Mouse (Mus musculus) limb, embryonic 10.5 days (tissue): Measurements from ENCODE around the gene Gm36079. TPM values are rescaled to one million over a fixed set of nuclear protein-coding genes. Genes with fewer than 3 reads are reported as not detected.
A peak's percentile ranks its signal among the peaks of the same experiment; 100 is the strongest.
"Not testable (repeated sequence)": the region's sequence is repeated elsewhere in the genome, so short reads cannot be mapped to it uniquely, and the experiment has no call there.

Source experiments
- DNase-seq: peaks from one replicate; pipeline ENCODE4 v3.0.0-alpha.2; 2017; ENCODE audit warnings: low spot score
- H3K27ac ChIP-seq: fragments of 300-500 bp; sonication (generic); 2 replicates; pipeline ENCODE4 v1.5.1; 2016; ENCODE audit warnings: mild to moderate bottlenecking
- H3K27me3 ChIP-seq: fragments of 300-500 bp; sonication (generic); 2 replicates; pipeline ENCODE4 v1.6.1; 2016; ENCODE audit warnings: low read depth, mild to moderate bottlenecking; ENCODE audit not compliant: poor library complexity, severe bottlenecking
- H3K36me3 ChIP-seq: fragments of 300-500 bp; sonication (generic); 2 replicates; pipeline ENCODE4 v1.6.1; 2016; ENCODE audit warnings: mild to moderate bottlenecking, moderate library complexity
- H3K4me1 ChIP-seq: fragments of 300-500 bp; sonication (generic); 2 replicates; pipeline ENCODE4 v1.6.1; 2016
- H3K4me3 ChIP-seq: fragments of 300-500 bp; sonication (generic); 2 replicates; pipeline ENCODE4 v1.5.1; 2016; ENCODE audit warnings: mild to moderate bottlenecking, moderate library complexity
- H3K9me3 ChIP-seq: fragments of 300-500 bp; sonication (generic); replicated peaks from 2 replicates; pipeline ENCODE4 v1.6.1; 2016; ENCODE audit warnings: mild to moderate bottlenecking
- WGBS: fragments of 180-500 bp; shearing (Covaris S2); methylation state at CpG from one replicate; pipeline ENCODE4 v1.1.7; 2016; 5-methylcytosine and 5-hydroxymethylcytosine counted together
- polyA plus RNA-seq: library from polyadenylated mRNA; unstranded; fragments of >200 nt; fragmentation: Nextera tagmentation; extraction: Ambion mirVana; gene quantifications from 2 replicates; pipeline ENCODE4 v1.2.1, GENCODE M21; 2016

Gm36079 gene
- not detected in 2 replicates for polyA plus RNA-seq

DNA sequence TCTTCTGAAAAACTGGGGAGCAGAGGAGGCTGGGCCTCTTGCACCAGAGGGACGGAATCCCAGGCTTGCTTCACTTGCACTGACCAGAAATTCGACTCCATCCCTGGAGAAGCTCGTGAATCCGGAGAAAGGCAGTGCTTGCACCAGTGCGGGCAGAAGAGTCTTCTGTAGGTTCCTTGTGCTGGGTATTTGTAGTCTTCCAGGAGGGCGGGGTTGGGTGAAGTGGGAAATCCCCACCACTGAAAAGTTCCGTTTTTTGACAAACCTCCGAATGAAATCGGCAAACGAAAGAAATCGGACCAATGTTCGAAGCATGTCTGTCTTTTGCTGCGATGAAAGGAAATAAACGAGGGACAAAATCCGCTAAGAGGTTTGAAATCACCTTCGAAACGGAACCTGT, at the start of gene Gm36079:
Gene Gm36079 (minus strand): TSS at position 101 of the 400 bp plus-strand sequence.
- H3K36me3 ChIP-seq, H3K4me1 ChIP-seq, H3K4me3 ChIP-seq, DNase-seq, H3K27ac ChIP-seq, H3K9me3 ChIP-seq: not testable (repeated sequence)
- 0% methylated on average over 6 of the region's 17 CpGs for WGBS
- H3K27me3 ChIP-seq: peaks cover 26% of the 10 kb centered on the region

DNA sequence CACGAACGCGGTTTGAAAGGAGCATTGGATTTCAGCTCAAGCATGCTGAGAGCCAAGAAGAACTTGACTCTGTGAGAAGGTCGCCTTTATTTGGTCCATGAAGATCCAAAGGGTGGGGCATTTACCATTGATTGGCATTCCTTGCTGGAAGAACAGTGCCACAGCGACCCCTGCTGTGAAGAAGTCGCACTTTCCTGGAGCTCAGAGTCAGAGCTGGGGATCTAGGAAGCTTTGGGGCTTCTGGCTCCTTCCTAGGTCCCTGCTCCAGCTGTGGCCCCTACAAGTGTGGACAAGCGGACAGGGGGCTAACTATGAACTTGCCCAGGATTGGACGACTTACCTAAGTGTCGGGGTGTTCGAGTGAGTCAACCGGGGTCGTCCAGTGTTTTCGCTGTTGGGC, 44.1 kb upstream of the Gm36079 start:
- H3K36me3 ChIP-seq, H3K27me3 ChIP-seq, H3K4me3 ChIP-seq, H3K4me1 ChIP-seq, H3K27ac ChIP-seq, H3K9me3 ChIP-seq, DNase-seq: not testable (repeated sequence)
- no CpG with 5 or more reads among the region's 13 CpGs for WGBS

DNA sequence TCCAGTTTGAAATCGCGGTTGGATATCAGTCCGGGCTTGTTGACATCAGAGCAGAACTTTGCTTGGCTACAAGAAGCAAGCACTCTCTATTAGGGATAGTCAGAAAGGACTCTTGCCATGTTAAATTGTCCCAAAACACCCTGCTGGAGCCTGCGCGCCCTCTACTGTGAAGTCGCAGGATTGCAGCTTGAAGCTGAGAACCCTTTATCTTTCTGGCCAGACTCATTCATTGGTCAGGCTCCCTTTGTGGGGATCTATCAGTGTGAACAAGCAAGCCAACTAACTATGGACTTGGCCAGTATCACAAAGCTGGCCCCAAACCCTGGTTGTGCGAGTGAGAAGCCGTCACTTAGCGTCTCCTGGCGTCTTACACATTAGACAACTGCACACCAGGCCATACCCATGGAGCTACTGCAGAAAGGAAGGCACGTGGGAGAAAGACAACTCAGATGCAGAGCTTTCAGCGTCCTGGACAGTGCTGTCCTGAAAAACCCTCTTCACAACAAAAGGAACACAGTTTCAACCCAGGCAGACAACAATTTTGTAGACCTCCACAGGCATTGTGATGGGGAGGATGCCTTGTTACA, 43.3 kb upstream of the Gm36079 start:
- DNase-seq, H3K27me3 ChIP-seq, H3K4me3 ChIP-seq, H3K9me3 ChIP-seq, H3K27ac ChIP-seq, H3K4me1 ChIP-seq, H3K36me3 ChIP-seq: not testable (repeated sequence)
- WGBS: no CpG with 5 or more reads among the region's 12 CpGs

DNA sequence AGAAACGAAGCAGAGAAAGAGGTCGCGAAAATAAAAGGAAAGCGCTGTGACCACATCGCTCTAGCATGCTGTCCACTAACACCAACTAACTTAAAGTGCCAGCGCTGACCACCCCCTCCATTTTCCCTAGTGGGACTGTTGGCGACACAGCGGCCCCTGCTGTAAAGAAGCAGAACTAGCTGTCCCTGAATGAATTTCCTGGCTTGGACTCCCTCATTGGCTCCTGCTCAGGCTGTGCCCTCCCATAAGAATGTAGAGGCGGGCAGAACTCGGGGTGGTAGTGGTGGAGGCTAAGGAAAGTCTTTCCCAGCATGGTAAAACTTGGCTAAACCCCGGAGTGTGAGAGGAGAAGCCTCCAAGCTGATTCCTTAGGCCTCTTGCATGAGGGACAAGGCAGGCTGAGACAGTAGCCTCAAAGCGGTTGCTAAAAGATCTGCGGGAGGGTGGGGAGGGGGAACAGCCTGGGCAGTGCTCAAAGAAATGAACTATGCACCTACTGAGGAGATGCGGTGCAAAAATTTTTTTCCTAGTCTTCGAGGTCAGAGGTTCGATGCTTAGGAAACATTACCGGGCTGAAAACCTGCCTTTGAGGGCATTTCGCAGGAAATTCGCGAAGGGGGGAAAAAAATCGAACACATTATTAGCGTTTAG, 36.8 kb upstream of the Gm36079 start:
- H3K4me3 ChIP-seq, H3K9me3 ChIP-seq, DNase-seq, H3K27ac ChIP-seq, H3K36me3 ChIP-seq, H3K4me1 ChIP-seq, H3K27me3 ChIP-seq: not testable (repeated sequence)
- no CpG with 5 or more reads among the region's 22 CpGs for WGBS

DNA sequence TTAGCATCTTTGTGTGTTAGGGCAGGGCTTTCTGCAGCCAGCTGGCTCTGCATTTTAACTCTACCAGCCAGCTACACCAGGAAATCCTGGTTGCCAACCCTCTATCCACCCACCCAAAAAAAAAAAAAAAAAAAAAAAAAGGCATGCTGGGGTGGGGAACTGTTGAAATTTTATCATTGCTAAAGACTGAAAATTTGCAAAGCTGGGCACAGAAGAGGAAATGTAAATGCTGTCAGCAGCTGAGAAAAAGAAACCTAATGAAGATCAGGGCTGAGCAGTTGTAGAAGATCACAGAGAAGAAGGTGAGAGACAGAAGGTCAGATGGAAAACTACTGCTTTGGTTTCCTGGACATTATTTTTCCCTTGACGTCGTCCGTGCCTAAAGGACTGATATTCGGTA, 36.1 kb upstream of the Gm36079 start:
- H3K36me3 ChIP-seq, H3K4me1 ChIP-seq, DNase-seq, H3K4me3 ChIP-seq, H3K27me3 ChIP-seq, H3K27ac ChIP-seq, H3K9me3 ChIP-seq: not testable (repeated sequence)
- WGBS: no CpG with 5 or more reads among the region's 4 CpGs

- H3K27me3 ChIP-seq: not testable (repeated sequence)
Observed at GRCm38 (mm10) chr13:120052085-120052484, 25.3 kb upstream of the Gm36079 start, which contains the start of gene Gm21188. Gm21188 (minus strand) TSS chr13:120052194.

DNA sequence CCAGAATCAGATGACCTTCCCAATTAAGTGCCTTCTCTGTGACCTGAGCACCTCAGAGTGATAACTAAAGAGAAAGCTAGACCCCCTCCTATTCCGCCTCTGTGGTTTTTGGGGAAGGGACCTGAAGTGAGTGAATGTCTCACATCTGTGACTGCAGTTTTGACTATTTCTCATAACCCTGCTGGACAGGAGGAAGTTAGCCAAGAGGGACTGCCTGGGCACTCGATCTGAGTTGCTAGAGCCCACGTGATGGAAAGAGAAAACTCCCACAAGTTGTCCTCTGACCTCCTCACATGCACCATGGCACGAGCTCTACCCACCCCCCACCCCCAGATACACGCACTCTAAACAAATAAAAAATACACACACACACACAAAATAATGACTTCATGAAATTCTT, 21.8 kb upstream of the Gm36079 start:
- not testable (repeated sequence) for H3K4me1 ChIP-seq, H3K27me3 ChIP-seq, H3K4me3 ChIP-seq, H3K27ac ChIP-seq, DNase-seq, H3K9me3 ChIP-seq, H3K36me3 ChIP-seq
- WGBS: no CpG with 5 or more reads among the region's 5 CpGs

More at GRCm38 (mm10) chr13:120052085-120052484, 25.3 kb upstream of the Gm36079 start, which contains the start of gene Gm21188:
- not testable (repeated sequence) for H3K36me3 ChIP-seq, H3K4me1 ChIP-seq, DNase-seq, H3K9me3 ChIP-seq, H3K27ac ChIP-seq, H3K4me3 ChIP-seq

DNA sequence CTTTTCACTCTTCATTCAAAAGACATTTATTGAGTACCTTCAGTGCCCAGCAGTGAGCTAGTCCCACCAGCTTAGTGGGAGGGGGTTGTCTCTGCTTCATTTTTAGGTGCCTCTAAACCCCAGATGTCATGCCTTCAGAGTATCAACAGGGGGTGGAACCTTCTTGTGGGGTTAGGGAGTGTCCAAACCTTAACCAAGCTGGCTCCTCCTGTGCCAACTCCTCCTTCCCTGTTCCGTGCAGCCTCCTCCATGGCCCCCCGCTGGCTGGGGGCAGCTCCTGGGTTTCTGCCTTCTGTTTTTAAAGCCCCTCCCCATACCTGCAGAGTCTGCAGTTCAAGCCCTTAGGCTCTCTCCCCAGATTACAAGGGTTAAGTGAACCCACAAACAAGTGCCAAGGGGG, 21.4 kb upstream of the Gm36079 start:
- not testable (repeated sequence) for DNase-seq, H3K36me3 ChIP-seq, H3K4me1 ChIP-seq, H3K27ac ChIP-seq, H3K27me3 ChIP-seq, H3K9me3 ChIP-seq, H3K4me3 ChIP-seq
- no CpG with 5 or more reads among the region's 2 CpGs for WGBS

DNA sequence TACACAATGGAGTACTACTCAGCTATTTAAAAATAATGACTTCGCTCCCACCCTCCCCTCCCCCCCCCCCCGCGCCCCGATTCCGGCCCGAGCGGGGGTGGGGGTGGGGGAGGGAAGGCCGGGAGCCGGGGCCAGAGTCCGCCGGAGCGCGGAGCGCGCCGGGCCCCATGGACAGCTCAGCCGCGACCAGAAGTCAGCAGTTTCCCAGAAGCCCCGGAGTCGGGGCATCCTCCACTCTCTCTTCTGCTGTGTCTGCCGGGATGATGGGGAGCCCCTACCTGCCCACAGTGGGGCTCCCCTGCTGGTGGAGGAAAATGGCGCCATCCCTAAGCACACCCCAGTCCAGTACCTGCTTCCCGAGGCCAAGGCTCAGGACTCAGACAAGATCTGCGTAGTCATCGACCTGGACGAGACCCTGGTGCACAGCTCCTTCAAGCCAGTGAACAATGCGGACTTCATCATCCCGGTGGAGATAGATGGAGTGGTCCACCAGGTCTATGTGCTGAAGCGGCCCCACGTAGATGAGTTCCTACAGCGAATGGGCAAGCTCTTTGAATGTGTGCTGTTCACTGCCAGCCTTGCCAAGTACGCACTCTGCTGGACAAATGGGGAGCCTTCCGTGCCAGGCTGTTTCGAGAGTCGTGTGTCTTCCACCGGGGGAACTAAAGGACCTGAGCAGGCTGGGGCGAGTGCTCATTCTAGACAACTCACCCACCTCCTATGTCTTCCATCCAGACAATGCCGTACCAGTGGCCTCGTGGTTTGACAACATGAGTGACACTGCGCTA, 19.8 kb upstream of the Gm36079 start:
- peaks cover 11% of the 10 kb centered on the region for H3K27me3 ChIP-seq
- H3K4me3 ChIP-seq, H3K27ac ChIP-seq, DNase-seq, H3K9me3 ChIP-seq, H3K36me3 ChIP-seq, H3K4me1 ChIP-seq: not testable (repeated sequence)
- WGBS: under 1% methylated on average over 19 of the region's 40 CpGs

DNA sequence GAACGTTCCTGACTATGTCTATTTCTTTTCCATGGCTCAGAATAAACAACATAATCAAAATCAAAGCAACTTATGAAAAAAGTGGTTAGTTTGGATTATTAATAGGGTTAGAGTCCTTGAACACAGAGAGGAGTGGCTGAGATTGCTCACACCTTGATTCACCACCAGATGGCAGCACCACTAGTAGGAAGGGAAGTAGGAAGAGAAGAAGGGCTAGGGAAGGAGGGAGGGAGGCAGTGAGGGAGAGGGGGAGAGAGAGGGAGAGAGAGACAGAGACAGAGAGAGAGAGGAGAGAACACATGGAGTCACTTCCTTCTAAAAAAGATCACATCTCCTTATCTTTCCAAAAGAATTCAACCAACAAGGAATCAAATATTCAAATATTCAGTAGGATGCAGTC, 14.3 kb upstream of the Gm36079 start:
- DNase-seq: peak; percentile 32
- not testable (repeated sequence) for H3K9me3 ChIP-seq, H3K4me1 ChIP-seq, H3K27ac ChIP-seq, H3K4me3 ChIP-seq, H3K36me3 ChIP-seq
- WGBS: no CpG with 5 or more reads among the region's 1 CpGs
- peaks cover 21% of the 10 kb centered on the region for H3K27me3 ChIP-seq

- not testable (repeated sequence) for H3K27ac ChIP-seq, H3K4me1 ChIP-seq, H3K9me3 ChIP-seq, H3K4me3 ChIP-seq, DNase-seq, H3K36me3 ChIP-seq
- H3K27me3 ChIP-seq: peaks cover 40% of the 10 kb centered on the region
- 8% methylated on average over 6 of the region's 6 CpGs for WGBS
Observed at GRCm38 (mm10) chr13:120037881-120038280, 11.1 kb upstream of the Gm36079 start.

DNA sequence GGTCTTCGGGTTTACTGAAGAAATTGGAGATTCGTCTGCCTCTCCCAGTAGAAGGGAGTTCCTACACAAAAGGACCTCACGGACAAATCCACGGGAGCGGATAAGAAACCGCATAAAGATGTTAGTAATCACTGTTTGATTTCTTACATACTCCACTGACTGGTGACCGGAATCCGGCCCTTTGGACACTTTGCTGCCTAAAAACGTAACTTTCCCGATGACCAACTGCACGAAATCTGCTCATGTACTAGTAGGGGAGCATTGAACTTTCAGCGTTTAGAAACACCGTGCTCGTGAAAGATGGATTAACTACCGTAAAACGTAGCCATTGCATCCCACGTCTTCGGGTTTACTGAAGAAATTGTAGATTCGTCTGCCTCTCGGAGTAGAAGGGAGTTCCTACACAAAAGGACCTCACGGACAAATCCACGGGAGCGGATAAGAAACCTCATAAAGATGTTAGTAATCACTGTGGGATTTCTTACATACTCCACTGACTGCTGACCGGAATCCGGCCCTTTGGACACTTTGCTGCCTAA, 9.8 kb upstream of the Gm36079 start:
- H3K36me3 ChIP-seq, H3K27ac ChIP-seq, H3K4me3 ChIP-seq, H3K9me3 ChIP-seq, H3K4me1 ChIP-seq: not testable (repeated sequence)
- H3K27me3 ChIP-seq: peaks cover 35% of the 10 kb centered on the region
- 1% methylated on average over 25 of the region's 25 CpGs for WGBS
- peak; percentile 28 for DNase-seq

DNA sequence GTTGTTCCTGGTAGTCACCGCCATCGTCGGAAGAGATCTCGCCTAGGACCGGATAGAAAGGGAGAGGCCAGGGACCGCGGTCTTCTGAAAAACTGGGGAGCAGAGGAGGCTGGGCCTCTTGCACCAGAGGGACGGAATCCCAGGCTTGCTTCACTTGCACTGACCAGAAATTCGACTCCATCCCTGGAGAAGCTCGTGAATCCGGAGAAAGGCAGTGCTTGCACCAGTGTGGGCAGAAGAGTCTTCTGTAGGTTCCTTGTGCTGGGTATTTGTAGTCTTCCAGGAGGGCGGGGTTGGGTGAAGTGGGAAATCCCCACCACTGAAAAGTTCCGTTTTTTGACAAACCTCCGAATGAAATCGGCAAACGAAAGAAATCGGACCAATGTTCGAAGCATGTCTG, 8.3 kb upstream of the Gm36079 start:
- not testable (repeated sequence) for H3K4me1 ChIP-seq, H3K4me3 ChIP-seq, H3K9me3 ChIP-seq, H3K27ac ChIP-seq, H3K36me3 ChIP-seq, DNase-seq
- WGBS: 1% methylated on average over 10 of the region's 18 CpGs
- peaks cover 35% of the 10 kb centered on the region for H3K27me3 ChIP-seq
